Mouse (Mus musculus): Measurements from ENCODE around the gene Lsm4. TPM values are rescaled to one million over a fixed set of nuclear protein-coding genes. Genes with fewer than 3 reads are reported as not detected.
A peak's percentile ranks its signal among the peaks of the same experiment; 100 is the strongest.

Gene Lsm4
- polyA plus RNA-seq, 1 experiment from 2014 or later: 104 TPM

DNA sequence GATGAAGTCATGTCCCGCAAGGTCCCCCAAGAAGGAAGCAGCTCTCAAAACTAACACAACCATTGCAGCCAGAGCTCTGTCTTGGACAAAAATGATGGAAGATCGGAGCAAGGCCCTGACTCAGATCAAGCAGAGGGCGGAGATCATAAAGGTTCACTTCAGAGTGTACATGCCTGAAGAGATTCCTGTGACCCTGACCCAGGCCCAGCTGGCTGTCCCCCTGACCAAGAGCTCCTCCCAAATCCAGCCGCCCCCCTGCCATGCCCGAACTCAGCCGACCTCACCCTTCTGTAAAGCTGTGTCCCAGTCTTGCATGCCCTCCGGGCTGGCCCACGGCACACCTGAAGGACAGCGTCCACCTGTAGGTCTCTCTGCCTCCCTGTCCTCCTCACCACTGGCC is 36.7 kb downstream of the Lsm4 start:
- Histone ChIP-seq H3K9me3 (replicated peaks; ENCODE audit: control insufficient read depth, low read length) (no peaks in the 10 kb centered on the region), H3K27ac (ENCODE audit: low read length) (no peak overlapping the region), H3K4me1 (ENCODE audit: control insufficient read depth, low read depth, low read length) (no peaks in the 10 kb centered on the region), H3K36me3 (ENCODE audit: control insufficient read depth, insufficient read depth) (no peaks in the 10 kb centered on the region), H3K4me2 (ENCODE audit: low read depth, low read length) (no peak overlapping the region), H3K4me3 (ENCODE audit: low read depth, low read length) (no peak overlapping the region), H3K27me3 (ENCODE audit: control insufficient read depth, insufficient read depth, low read depth, low read length) (no peaks in the 10 kb centered on the region), H3K9ac (ENCODE audit: low read depth, low read length) (no peak overlapping the region)
- no peak for ATAC-seq (ENCODE audit: low read depth)
- WGBS (ENCODE audit: insufficient replicate concordance): 75% methylated on average over 9 of the region's 9 CpGs

DNA sequence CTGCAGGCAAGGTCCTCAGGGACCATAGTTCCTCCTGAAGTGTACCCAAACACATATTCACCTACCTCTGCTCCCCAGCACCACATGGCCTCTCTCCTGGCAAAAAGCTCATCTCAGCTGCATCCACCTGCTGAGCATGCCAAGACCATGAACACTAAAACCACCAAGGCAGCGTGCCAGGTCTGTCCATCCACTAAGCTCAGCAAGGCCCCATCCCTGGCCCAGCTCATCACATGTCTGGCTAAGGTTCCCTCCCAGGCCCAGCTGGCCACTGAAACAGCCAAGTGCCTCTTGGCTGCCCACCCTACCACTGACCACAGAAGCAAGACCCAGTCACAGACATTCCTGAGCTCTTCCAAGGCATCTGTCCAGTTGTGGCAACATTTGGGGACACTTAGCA is 37.2 kb downstream of the Lsm4 start:
- no peak for ATAC-seq (ENCODE audit: low read depth)
- no peak overlapping the region for H3K4me3 ChIP-seq (ENCODE audit: low read depth, low read length)
- no peak overlapping the region for H3K9ac ChIP-seq (ENCODE audit: low read depth, low read length)
- no peak overlapping the region for H3K4me2 ChIP-seq (ENCODE audit: low read depth, low read length)
- H3K36me3 ChIP-seq (ENCODE audit: control insufficient read depth, insufficient read depth): no peaks in the 10 kb centered on the region
- no peak overlapping the region for H3K27ac ChIP-seq (ENCODE audit: low read length)
- WGBS (ENCODE audit: insufficient replicate concordance): 65% methylated on average over 1 of the region's 1 CpGs
- no peaks in the 10 kb centered on the region for H3K27me3 ChIP-seq (ENCODE audit: control insufficient read depth, insufficient read depth, low read depth, low read length)
- H3K4me1 ChIP-seq (ENCODE audit: control insufficient read depth, low read depth, low read length): no peaks in the 10 kb centered on the region
- no peaks in the 10 kb centered on the region for H3K9me3 ChIP-seq (replicated peaks; ENCODE audit: control insufficient read depth, low read length)

- Histone ChIP-seq H3K9me3 (replicated peaks; ENCODE audit: control insufficient read depth, low read length) (no peaks in the 10 kb centered on the region), H3K4me1 (ENCODE audit: control insufficient read depth, low read depth, low read length) (no peaks in the 10 kb centered on the region), H3K4me3 (ENCODE audit: low read depth, low read length) (no peak overlapping the region), H3K27me3 (ENCODE audit: control insufficient read depth, insufficient read depth, low read depth, low read length) (no peaks in the 10 kb centered on the region), H3K27ac (ENCODE audit: low read length) (no peak overlapping the region), H3K9ac (ENCODE audit: low read depth, low read length) (no peak overlapping the region), H3K4me2 (ENCODE audit: low read depth, low read length) (no peak overlapping the region), H3K36me3 (ENCODE audit: control insufficient read depth, insufficient read depth) (no peaks in the 10 kb centered on the region)
- 62% methylated on average over 11 of the region's 11 CpGs for WGBS (ENCODE audit: insufficient replicate concordance)
- no peak for ATAC-seq (ENCODE audit: low read depth)
These were observed 38.0 kb downstream of the Lsm4 start for GRCm38 (mm10) chr8:70711041-70711440.

GRCm38 (mm10) chr8:70713991-70714390 is 40.9 kb downstream of the Lsm4 start:
- no peak overlapping the region for H3K27ac ChIP-seq (ENCODE audit: low read length)
- no peak for ATAC-seq (ENCODE audit: low read depth)
- no peak overlapping the region for H3K9ac ChIP-seq (ENCODE audit: low read depth, low read length)
- 65% methylated on average over 7 of the region's 7 CpGs for WGBS (ENCODE audit: insufficient replicate concordance)
- no peaks in the 10 kb centered on the region for H3K36me3 ChIP-seq (ENCODE audit: control insufficient read depth, insufficient read depth)
- no peaks in the 10 kb centered on the region for H3K27me3 ChIP-seq (ENCODE audit: control insufficient read depth, insufficient read depth, low read depth, low read length)
- H3K4me1 ChIP-seq (ENCODE audit: control insufficient read depth, low read depth, low read length): peaks cover 2% of the 10 kb centered on the region
- H3K4me3 ChIP-seq (ENCODE audit: low read depth, low read length): no peak overlapping the region
- no peaks in the 10 kb centered on the region for H3K9me3 ChIP-seq (replicated peaks; ENCODE audit: control insufficient read depth, low read length)
- H3K4me2 ChIP-seq (ENCODE audit: low read depth, low read length): no peak overlapping the region

DNA sequence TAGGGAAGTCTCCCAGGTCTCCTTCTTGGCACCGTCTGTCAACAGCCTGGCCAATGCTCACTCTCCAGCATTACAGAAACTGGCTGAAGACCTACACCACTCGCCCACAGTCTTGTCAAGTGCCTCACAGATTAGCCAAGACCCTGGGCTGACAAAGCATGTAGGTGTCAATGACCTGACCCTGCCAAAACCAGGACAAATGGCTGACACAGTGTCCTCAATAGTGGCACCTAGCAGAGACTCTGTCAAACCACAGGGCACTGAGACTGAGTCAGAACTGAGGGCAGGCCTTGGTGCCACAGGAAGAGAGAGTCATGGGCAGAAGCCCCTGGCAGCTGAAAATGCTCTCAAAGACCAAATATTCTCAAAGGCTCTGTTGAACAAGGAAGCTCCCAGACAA is 42.0 kb downstream of the Lsm4 start:
- whole genome bisulfite sequencing (ENCODE audit: insufficient replicate concordance): 47% methylated on average over 2 of the region's 2 CpGs
- H3K4me2 ChIP-seq (ENCODE audit: low read depth, low read length): no peak overlapping the region
- no peak overlapping the region for H3K27ac ChIP-seq (ENCODE audit: low read length)
- no peaks in the 10 kb centered on the region for H3K27me3 ChIP-seq (ENCODE audit: control insufficient read depth, insufficient read depth, low read depth, low read length)
- peaks cover 2% of the 10 kb centered on the region for H3K4me1 ChIP-seq (ENCODE audit: control insufficient read depth, low read depth, low read length)
- H3K4me3 ChIP-seq (ENCODE audit: low read depth, low read length): no peak overlapping the region
- no peaks in the 10 kb centered on the region for H3K36me3 ChIP-seq (ENCODE audit: control insufficient read depth, insufficient read depth)
- no peaks in the 10 kb centered on the region for H3K9me3 ChIP-seq (replicated peaks; ENCODE audit: control insufficient read depth, low read length)
- ATAC-seq (ENCODE audit: low read depth): no peak
- no peak overlapping the region for H3K9ac ChIP-seq (ENCODE audit: low read depth, low read length)

DNA sequence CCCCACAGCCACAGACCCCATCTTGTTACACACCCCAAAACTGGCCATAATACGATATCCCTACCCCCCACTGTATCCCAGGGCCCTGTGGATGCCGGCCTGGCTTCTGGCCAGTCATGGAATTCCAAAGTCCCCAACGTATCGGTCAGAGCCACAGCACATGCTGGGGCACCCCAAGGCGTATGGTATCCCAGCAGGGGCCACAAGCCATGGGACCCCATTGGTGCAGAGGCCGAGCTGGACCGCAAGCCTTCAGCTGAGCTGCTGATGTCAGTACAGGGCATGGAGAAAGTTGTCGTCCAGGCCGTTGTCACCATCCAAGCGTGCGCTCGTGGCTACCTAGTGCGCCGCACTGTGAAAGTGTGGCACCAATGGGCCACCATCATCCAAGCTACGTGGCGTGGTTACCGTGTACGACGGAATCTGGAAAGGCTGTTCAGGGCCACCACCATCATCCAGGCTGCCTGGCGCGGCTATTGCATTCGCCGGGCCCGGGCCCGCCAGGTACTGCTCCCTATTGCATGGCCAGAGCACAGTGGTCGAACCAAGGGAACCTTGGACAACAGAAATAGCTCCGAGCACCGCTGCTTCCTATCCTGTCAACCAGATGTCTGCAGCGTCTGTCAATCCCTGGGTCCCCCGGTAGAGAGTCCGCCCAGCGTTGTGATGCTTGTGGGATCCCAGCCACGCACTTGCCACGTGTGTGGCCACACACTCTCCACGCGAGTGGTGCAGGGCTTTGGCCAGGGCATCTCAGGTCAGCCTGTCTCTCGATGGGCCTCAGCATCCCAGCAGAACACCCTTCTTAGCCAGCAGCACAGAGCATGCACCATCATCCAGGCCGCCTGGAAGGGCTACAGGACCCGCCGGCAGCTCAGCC is 43.7 kb downstream of the Lsm4 start:
- H3K36me3 ChIP-seq (ENCODE audit: control insufficient read depth, insufficient read depth): no peaks in the 10 kb centered on the region
- H3K4me2 ChIP-seq (ENCODE audit: low read depth, low read length): no peak overlapping the region
- WGBS (ENCODE audit: insufficient replicate concordance): 71% methylated on average over 40 of the region's 40 CpGs
- H3K4me1 ChIP-seq (ENCODE audit: control insufficient read depth, low read depth, low read length): peaks cover 2% of the 10 kb centered on the region
- H3K27ac ChIP-seq (ENCODE audit: low read length): no peak overlapping the region
- no peak overlapping the region for H3K9ac ChIP-seq (ENCODE audit: low read depth, low read length)
- no peak overlapping the region for H3K4me3 ChIP-seq (ENCODE audit: low read depth, low read length)
- H3K9me3 ChIP-seq (replicated peaks; ENCODE audit: control insufficient read depth, low read length): no peaks in the 10 kb centered on the region
- no peaks in the 10 kb centered on the region for H3K27me3 ChIP-seq (ENCODE audit: control insufficient read depth, insufficient read depth, low read depth, low read length)
- no peak for ATAC-seq (ENCODE audit: low read depth)

- H3K4me3 ChIP-seq (ENCODE audit: low read depth, low read length): no peak within 1 kb of the TSS
- H3K27me3 ChIP-seq (ENCODE audit: control insufficient read depth, insufficient read depth, low read depth, low read length): no peaks in the 10 kb centered on the region
- peak; percentile 47 for ATAC-seq (ENCODE audit: low read depth)
- peaks cover 2% of the 10 kb centered on the region for H3K4me1 ChIP-seq (ENCODE audit: control insufficient read depth, low read depth, low read length)
- WGBS (ENCODE audit: insufficient replicate concordance): 2% methylated on average over 19 of the region's 19 CpGs
- no peak within 1 kb of the TSS for H3K27ac ChIP-seq (ENCODE audit: low read length)
- no peak within 1 kb of the TSS for H3K9ac ChIP-seq (ENCODE audit: low read depth, low read length)
- H3K9me3 ChIP-seq (replicated peaks; ENCODE audit: control insufficient read depth, low read length): no peaks in the 10 kb centered on the region
- H3K4me2 ChIP-seq (ENCODE audit: low read depth, low read length): no peak within 1 kb of the TSS
- no peaks in the 10 kb centered on the region for H3K36me3 ChIP-seq (ENCODE audit: control insufficient read depth, insufficient read depth)
These were observed 45.2 kb downstream of the Lsm4 start, which contains the start of gene Gm3336 for GRCm38 (mm10) chr8:70718297-70718696. Gm3336 (plus strand) TSS chr8:70718543.

GRCm38 (mm10) chr8:70719796-70720270 is 46.8 kb downstream of the Lsm4 start:
- 37% methylated on average over 9 of the region's 9 CpGs for WGBS (ENCODE audit: insufficient replicate concordance)
- Histone ChIP-seq H3K4me2 (ENCODE audit: low read depth, low read length) (no peak overlapping the region), H3K4me1 (ENCODE audit: control insufficient read depth, low read depth, low read length) (peaks cover 2% of the 10 kb centered on the region), H3K27me3 (ENCODE audit: control insufficient read depth, insufficient read depth, low read depth, low read length) (no peaks in the 10 kb centered on the region), H3K9ac (ENCODE audit: low read depth, low read length) (no peak overlapping the region), H3K9me3 (replicated peaks; ENCODE audit: control insufficient read depth, low read length) (no peaks in the 10 kb centered on the region), H3K27ac (ENCODE audit: low read length) (no peak overlapping the region), H3K4me3 (ENCODE audit: low read depth, low read length) (no peak overlapping the region), H3K36me3 (ENCODE audit: control insufficient read depth, insufficient read depth) (no peaks in the 10 kb centered on the region)
- ATAC-seq (ENCODE audit: low read depth): no peak

DNA sequence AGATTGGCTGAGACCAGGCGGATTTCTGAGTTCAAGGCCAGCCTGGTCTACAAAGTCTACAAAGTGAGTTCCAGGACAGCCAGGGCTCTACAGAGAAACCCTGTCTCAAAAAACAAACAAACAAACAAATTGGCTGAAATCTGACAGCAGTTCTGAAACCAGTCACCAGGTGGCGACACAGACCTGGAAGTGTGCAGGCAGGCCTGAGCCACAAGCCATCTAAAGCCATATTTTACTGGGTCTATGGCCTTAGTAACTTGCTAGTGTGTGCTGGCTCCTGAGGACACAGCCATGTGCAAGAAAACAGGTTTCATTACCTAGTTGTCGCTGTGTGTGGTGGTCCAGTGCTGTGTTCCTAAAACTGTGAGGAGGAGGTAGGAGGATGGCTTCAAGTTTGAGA is 47.7 kb downstream of the Lsm4 start:
- H3K27me3 ChIP-seq (ENCODE audit: control insufficient read depth, insufficient read depth, low read depth, low read length): no peaks in the 10 kb centered on the region; the same call in 1 of the 2 replicates
- peaks cover 2% of the 10 kb centered on the region for H3K4me1 ChIP-seq (ENCODE audit: control insufficient read depth, low read depth, low read length)
- H3K36me3 ChIP-seq (ENCODE audit: control insufficient read depth, insufficient read depth): no peaks in the 10 kb centered on the region
- H3K9ac ChIP-seq (ENCODE audit: low read depth, low read length): no peak overlapping the region
- WGBS (ENCODE audit: insufficient replicate concordance): 4% methylated on average over 3 of the region's 3 CpGs
- H3K4me3 ChIP-seq (ENCODE audit: low read depth, low read length): no peak overlapping the region
- ATAC-seq (ENCODE audit: low read depth): no peak
- H3K27ac ChIP-seq (ENCODE audit: low read length): no peak overlapping the region
- no peaks in the 10 kb centered on the region for H3K9me3 ChIP-seq (replicated peaks; ENCODE audit: control insufficient read depth, low read length)
- H3K4me2 ChIP-seq (ENCODE audit: low read depth, low read length): no peak overlapping the region

All from liver, embryonic 16.5 days (tissue).